Mouse (Mus musculus) lung, postnatal 0 days (tissue): ENCODE results near the gene Shc1.

Source experiments
- CTCF ChIP-seq: IDR thresholded peaks from 2 replicates; pipeline ENCODE4 v1.5.1; 2016; ENCODE audit warnings: antibody characterized with exemption, mild to moderate bottlenecking
- EP300 ChIP-seq: IDR thresholded peaks from 2 replicates; pipeline ENCODE4 v1.6.1; 2016; ENCODE audit warnings: antibody characterized with exemption, mild to moderate bottlenecking, control low read depth

GRCm38 (mm10) chr3:89406887-89407286, 11.4 kb upstream of the Shc1 start:
- no peak for TF ChIP-seq EP300
- TF ChIP-seq CTCF: no peak
